Mouse (Mus musculus): Measurements from ENCODE around the gene Coa6.

Coa6 gene

DNA sequence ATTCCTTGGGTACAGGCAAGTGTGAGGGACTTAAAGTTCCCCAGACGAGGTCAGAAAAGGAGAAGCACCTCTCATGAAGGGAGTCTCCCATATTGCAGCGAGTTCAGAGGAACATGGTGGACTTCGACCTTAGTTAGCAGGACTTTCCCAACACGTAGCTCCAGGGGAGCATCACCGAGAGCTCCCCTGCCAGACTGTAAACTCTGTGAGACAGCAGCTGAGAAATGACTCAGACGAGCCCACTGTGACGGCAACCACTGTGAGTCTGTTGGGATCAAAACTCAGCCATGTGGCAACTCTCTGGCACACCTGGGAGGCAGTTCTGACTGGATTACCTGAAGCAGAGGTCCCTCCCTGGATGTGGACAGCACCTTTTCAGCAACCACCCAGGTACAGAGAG is 41.8 kb downstream of the Coa6 start:
- DNase-seq (ENCODE audit: low read depth, low spot score) = no peak

DNA sequence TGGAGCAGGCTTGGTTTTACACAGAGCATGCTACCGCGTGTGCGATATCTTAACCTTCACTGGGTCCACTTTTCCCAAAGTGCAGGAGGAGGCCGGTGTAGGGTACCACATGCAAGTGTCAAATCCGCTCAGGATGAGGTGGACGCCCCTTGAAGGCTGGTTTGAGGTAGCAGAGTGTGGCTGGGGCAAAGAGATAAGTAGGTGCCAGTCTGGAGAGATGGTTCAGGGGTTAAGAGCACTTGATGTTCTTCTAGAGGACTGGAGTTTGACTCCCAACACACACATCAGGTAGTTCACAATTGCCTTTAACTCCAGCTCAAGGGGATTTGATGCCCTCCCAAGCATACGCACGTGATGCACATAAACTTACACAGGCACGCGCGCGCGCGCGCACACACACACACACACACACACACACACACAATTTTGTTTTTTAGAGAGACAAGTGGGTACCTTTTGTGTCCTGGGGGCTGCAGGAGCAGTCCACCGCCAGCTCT is 51.5 kb downstream of the Coa6 start:
- no peak for DNase-seq (ENCODE audit: low read depth, low spot score)

DNA sequence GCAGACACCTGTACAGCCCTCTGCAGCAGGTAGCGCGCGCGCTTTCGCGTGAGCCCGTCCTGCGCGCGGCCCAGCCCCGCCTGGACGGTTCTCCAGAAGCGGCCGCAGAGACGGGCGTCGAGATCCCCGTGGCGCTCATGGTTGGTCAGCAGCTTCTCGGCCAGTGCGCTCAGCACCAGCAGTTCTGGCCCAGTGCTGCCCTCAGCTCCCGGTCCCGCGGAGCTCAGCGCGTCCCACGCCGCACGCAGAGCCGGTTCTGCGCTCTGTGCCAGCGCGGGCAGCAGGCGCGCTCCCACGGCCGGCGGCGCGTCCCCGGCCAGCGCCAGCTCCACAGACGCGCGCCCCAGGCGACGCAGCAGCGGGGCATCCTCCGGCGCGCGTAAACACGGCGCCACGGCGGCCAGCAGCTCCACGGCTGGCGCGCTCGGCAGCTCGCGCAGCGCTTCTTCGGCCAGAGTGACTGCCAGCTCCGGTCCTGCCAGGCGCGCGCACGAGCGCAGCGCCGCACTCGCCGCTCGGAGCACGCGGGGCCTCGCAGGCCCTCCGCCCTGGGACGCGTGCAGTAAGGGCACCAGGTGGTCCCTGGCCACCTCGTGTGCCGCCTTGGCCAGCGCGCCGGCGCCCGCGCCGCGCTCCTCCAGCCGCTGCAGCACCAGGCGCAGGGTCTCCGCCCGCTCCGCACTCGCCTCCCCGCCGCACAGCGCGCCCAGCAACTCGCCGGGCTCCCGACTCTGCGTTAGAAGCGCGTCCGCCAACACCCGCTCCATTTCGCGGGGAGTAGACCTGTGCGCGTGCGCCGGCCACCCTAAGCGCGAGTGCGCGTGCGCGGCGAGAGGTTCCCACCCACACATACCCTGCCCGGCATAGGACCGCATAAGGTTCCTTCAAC is 52.2 kb downstream of the Coa6 start, which contains the start of gene Tarbp1:
Gene Tarbp1, minus strand, starts transcription at position 767 of the 889 bp plus-strand sequence.
- DNase-seq (ENCODE audit: low read depth, low spot score) = peak; percentile 69

Data from telencephalon, adult 2 months (tissue).